19 mouse cellular contexts compared by ENCODE assay signal in genomic region chr7:30823675-30824074, GRCm38 (mm10). TPM values are rescaled to one million over a fixed set of nuclear protein-coding genes. Genes with fewer than 3 reads are reported as not detected.
DNase-seq lines count a peak whose midpoint lies in the region; ATAC-seq and TF ChIP-seq lines count a peak whose summit lies in the region.
"Had no signal": no experiment of that assay in that cellular context is flagged by ENCODE, and none has a peak within 500 bp of the region (broad histone marks: within the 10 kb centered on the region; RNA-seq: fewer than 3 reads in every experiment).

Gene Ffar2 (minus strand): TSS chr7:30823775.

- H3K4me3 ChIP-seq in bone marrow, adult 2 months (replicated peaks; ENCODE audit: control insufficient read depth, low read depth, low read length), result no peak within 1 kb of the TSS
- no peak within 1 kb of the TSS for H3K4me3 ChIP-seq in intestine, postnatal 0 days (ENCODE audit: low read depth, low read length)
- H3K4me3 ChIP-seq in stomach, postnatal 0 days (ENCODE audit: low read depth, low read length), result no peak within 1 kb of the TSS
- H3K4me3 ChIP-seq: embryonic facial prominence, embryonic 13.5 days; forebrain, embryonic 12.5 days; heart, embryonic 13.5 days; hindbrain, embryonic 12.5 days had no signal

- H3K27ac ChIP-seq in bone marrow, adult 2 months (ENCODE audit: control insufficient read depth, insufficient read depth, low read depth, low read length, poor library complexity), result 0 out of 2 replicates have a peak within 1 kb of the TSS, but pooled peaks have one; percentile 13
- H3K27ac ChIP-seq in intestine, postnatal 0 days (ENCODE audit: low read depth, low read length), result no peak within 1 kb of the TSS
- H3K27ac ChIP-seq in stomach, postnatal 0 days (replicated peaks), result no peak within 1 kb of the TSS
- H3K27ac ChIP-seq: embryonic facial prominence, embryonic 13.5 days; forebrain, embryonic 12.5 days; heart, embryonic 13.5 days; hindbrain, embryonic 12.5 days had no signal

- peaks cover 9% of the 10 kb centered on the region for H3K4me1 ChIP-seq in bone marrow, adult 2 months (ENCODE audit: control insufficient read depth, insufficient read depth, low read length)
- H3K4me1 ChIP-seq in intestine, postnatal 0 days (replicated peaks; ENCODE audit: control insufficient read depth, insufficient read depth, low read length), result no peaks in the 10 kb centered on the region
- H3K4me1 ChIP-seq in stomach, postnatal 0 days (replicated peaks; ENCODE audit: control insufficient read depth, insufficient read depth), result no peaks in the 10 kb centered on the region
- H3K4me1 ChIP-seq: embryonic facial prominence, embryonic 13.5 days; forebrain, embryonic 12.5 days; heart, embryonic 13.5 days; hindbrain, embryonic 12.5 days had no signal

- no peak within 1 kb of the TSS for H3K4me2 ChIP-seq in intestine, postnatal 0 days (replicated peaks; ENCODE audit: low read depth)
- H3K4me2 ChIP-seq in stomach, postnatal 0 days (replicated peaks; ENCODE audit: low read depth), result no peak within 1 kb of the TSS
- H3K4me2 ChIP-seq: embryonic facial prominence, embryonic 13.5 days; forebrain, embryonic 12.5 days; heart, embryonic 13.5 days; hindbrain, embryonic 12.5 days had no signal

- H3K36me3 ChIP-seq in intestine, postnatal 0 days (ENCODE audit: control insufficient read depth, insufficient read depth), result no peaks in the 10 kb centered on the region
- H3K36me3 ChIP-seq in stomach, postnatal 0 days (ENCODE audit: control insufficient read depth, insufficient read depth, low read length), result no peaks in the 10 kb centered on the region
- H3K36me3 ChIP-seq: embryonic facial prominence, embryonic 13.5 days; forebrain, embryonic 12.5 days; heart, embryonic 13.5 days; hindbrain, embryonic 12.5 days had no signal

- no peak for TF ChIP-seq POLR2A in bone marrow, adult 2 months (IDR thresholded peaks at IDR 0.05; ENCODE audit: borderline replicate concordance, control insufficient read depth, low read depth, low read length)

- DNase-seq in gonadal fat pad, adult 2 months (ENCODE audit: low read depth), result no peak
- peak; percentile 46 for DNase-seq in stomach, postnatal 0 days (ENCODE audit: low spot score)
- DNase-seq in right cerebral cortex, postnatal 25 days, result no peak
- no peak for DNase-seq in layer of hippocampus, adult 9-10 months (ENCODE audit: low spot score)
- DNase-seq: adrenal gland, adult 2 months; adrenal gland, postnatal 25 days; cerebellum, adult 11 months; cerebellum, adult 8-10 months; cerebellum, postnatal 14 days; gastrocnemius, postnatal 10 days; heart, postnatal 36 days had no signal

- TF ChIP-seq EP300 in stomach, postnatal 0 days (optimal IDR thresholded peaks at IDR 0.05), result no peak

- no peaks in the 10 kb centered on the region for H3K9me3 ChIP-seq in intestine, postnatal 0 days (ENCODE audit: control insufficient read depth)
- H3K9me3 ChIP-seq in stomach, postnatal 0 days (ENCODE audit: control insufficient read depth, low read length), result no peaks in the 10 kb centered on the region
- H3K9me3 ChIP-seq: embryonic facial prominence, embryonic 13.5 days; forebrain, embryonic 12.5 days; heart, embryonic 13.5 days; hindbrain, embryonic 12.5 days had no signal

- 85% methylated on average over 18 of the region's 18 CpGs for WGBS in bone marrow, adult 2 months
- 75% methylated on average over 18 of the region's 18 CpGs for WGBS in intestine, postnatal 0 days
- 83% methylated on average over 18 of the region's 18 CpGs for WGBS in stomach, postnatal 0 days

- TF ChIP-seq CTCF in bone marrow, adult 2 months (IDR thresholded peaks at IDR 0.05; ENCODE audit: control insufficient read depth, insufficient read depth, low read length), result no peak
- no peak for TF ChIP-seq CTCF in intestine, postnatal 0 days (IDR thresholded peaks at IDR 0.05; ENCODE audit: low read depth)
- no peak for TF ChIP-seq CTCF in stomach, postnatal 0 days (IDR thresholded peaks at IDR 0.05; ENCODE audit: low read depth)

- H3K9ac ChIP-seq in intestine, postnatal 0 days (ENCODE audit: low read depth, low read length), result no peak within 1 kb of the TSS
- H3K9ac ChIP-seq in stomach, postnatal 0 days (ENCODE audit: low read length), result no peak within 1 kb of the TSS
- H3K9ac ChIP-seq: embryonic facial prominence, embryonic 13.5 days; forebrain, embryonic 12.5 days; heart, embryonic 13.5 days; hindbrain, embryonic 12.5 days had no signal

- H3K27me3 ChIP-seq in intestine, postnatal 0 days (replicated peaks; ENCODE audit: control insufficient read depth, insufficient read depth, low read length), result no peaks in the 10 kb centered on the region
- no peaks in the 10 kb centered on the region for H3K27me3 ChIP-seq in stomach, postnatal 0 days (ENCODE audit: control insufficient read depth, insufficient read depth, low read length)
- H3K27me3 ChIP-seq: embryonic facial prominence, embryonic 13.5 days; forebrain, embryonic 12.5 days; hindbrain, embryonic 12.5 days had no signal

- ATAC-seq in intestine, postnatal 0 days, result no peak
- 0 out of 2 replicates have a peak, but pooled peaks have one; percentile 27 for ATAC-seq in stomach, postnatal 0 days (ENCODE audit: low FRiP score, low TSS enrichment)
- ATAC-seq: forebrain, embryonic 16.5 days; hindbrain, embryonic 16.5 days had no signal

RNA-seq across cellular contexts. Expression of gene Ffar2, which starts in this region (rescaled TPM):
- 3.6 and 18.3 TPM in 2 replicates for polyA plus RNA-seq in bone marrow, adult 2 months (2011; ENCODE audit: insufficient read depth, insufficient read length, low replicate concordance, missing spikeins)
- 45.9 and 62.5 TPM in 2 replicates for polyA plus RNA-seq in gonadal fat pad, adult 2 months (2012; rRNA removed)
- polyA plus RNA-seq in intestine, postnatal 0 days (2015; fragmentation: Nextera tagmentation; extraction: Ambion mirVana), result 12.5 and 12.6 TPM in 2 replicates
- polyA plus RNA-seq in stomach, postnatal 0 days (2015; fragmentation: Nextera tagmentation; extraction: Ambion mirVana), result 1.7 TPM in 2 replicates
- polyA plus RNA-seq: embryonic facial prominence, embryonic 13.5 days; forebrain, embryonic 12.5 days; forebrain, embryonic 16.5 days; heart, embryonic 13.5 days; hindbrain, embryonic 12.5 days had no signal
